Mouse (Mus musculus): ENCODE results near the gene Zfp148.

The Zfp148 gene

GRCm38 (mm10) chr16:33529502-33530454 lies 149.1 kb downstream of the Zfp148 start:
- no peak for DNase-seq (ENCODE audit: low spot score in 2 of 2)

- no peak for DNase-seq (ENCODE audit: low spot score in 2 of 2)
Measured at GRCm38 (mm10) chr16:33531184-33531583, 150.5 kb downstream of the Zfp148 start.

- no peak for DNase-seq (ENCODE audit: low spot score in 2 of 2)
Measured at GRCm38 (mm10) chr16:33536456-33536855, 155.8 kb downstream of the Zfp148 start.

GRCm38 (mm10) chr16:33537499-33538225 lies 157.0 kb downstream of the Zfp148 start:
- DNase-seq (ENCODE audit: low spot score in 2 of 2): no peak

GRCm38 (mm10) chr16:33544346-33544745 lies 163.7 kb downstream of the Zfp148 start:
- no peak for DNase-seq (ENCODE audit: low spot score in 2 of 2)

GRCm38 (mm10) chr16:33545530-33545929 lies 164.9 kb downstream of the Zfp148 start:
- no peak for DNase-seq (ENCODE audit: low spot score in 2 of 2)

- no peak for DNase-seq (ENCODE audit: low spot score in 2 of 2)
Measured at GRCm38 (mm10) chr16:33553689-33554342, 173.2 kb downstream of the Zfp148 start.
